Mouse (Mus musculus): ENCODE data around the gene Crebl2.
A peak's percentile ranks its signal among the peaks of the same experiment; 100 is the strongest.

The Crebl2 gene

GRCm38 (mm10) chr6:134820411-134820810 is 9.5 kb upstream of the Crebl2 start:
- DNase-seq (ENCODE audit: low spot score in 2 of 2): no peak

- peak; percentile 25 to 74 for DNase-seq (ENCODE audit: low spot score in 2 of 2)
Measured at GRCm38 (mm10) chr6:134822844-134823243, 7.1 kb upstream of the Crebl2 start.

- DNase-seq (ENCODE audit: low spot score in 2 of 2): no peak
Measured at GRCm38 (mm10) chr6:134830776-134831175, 822 bp downstream of the Crebl2 start.

- DNase-seq (ENCODE audit: low spot score in 2 of 2): no peak
Measured at GRCm38 (mm10) chr6:134834585-134835251, 4.8 kb downstream of the Crebl2 start.

- DNase-seq (ENCODE audit: low spot score in 2 of 2): no peak
Measured at GRCm38 (mm10) chr6:134838111-134838510, 8.2 kb downstream of the Crebl2 start.

- DNase-seq (ENCODE audit: low spot score in 2 of 2): no peak
Measured at GRCm38 (mm10) chr6:134840346-134840745, 10.4 kb downstream of the Crebl2 start.

- no peak for DNase-seq (ENCODE audit: low spot score in 2 of 2)
Measured at GRCm38 (mm10) chr6:134845726-134846125, 15.8 kb downstream of the Crebl2 start.

GRCm38 (mm10) chr6:134846308-134846707 is 16.4 kb downstream of the Crebl2 start:
- no peak for DNase-seq (ENCODE audit: low spot score in 2 of 2)

- DNase-seq (ENCODE audit: low spot score in 2 of 2): no peak
Measured at GRCm38 (mm10) chr6:134847550-134847949, 17.6 kb downstream of the Crebl2 start.

- DNase-seq (ENCODE audit: low spot score in 2 of 2): peak in 1 of 2 experiments; percentile 30
Measured at GRCm38 (mm10) chr6:134848197-134848890, 18.4 kb downstream of the Crebl2 start.

- no peak for DNase-seq (ENCODE audit: low spot score in 2 of 2)
Measured at GRCm38 (mm10) chr6:134849461-134849860, 19.5 kb downstream of the Crebl2 start.

- no peak for DNase-seq (ENCODE audit: low spot score in 2 of 2)
Measured at GRCm38 (mm10) chr6:134849985-134850384, 20.0 kb downstream of the Crebl2 start.

GRCm38 (mm10) chr6:134854782-134855181 is 24.8 kb downstream of the Crebl2 start:
- DNase-seq (ENCODE audit: low spot score in 2 of 2): no peak

GRCm38 (mm10) chr6:134855926-134856325 is 26.0 kb downstream of the Crebl2 start:
- DNase-seq (ENCODE audit: low spot score in 2 of 2): no peak

GRCm38 (mm10) chr6:134859021-134859420 is 29.1 kb downstream of the Crebl2 start:
- DNase-seq (ENCODE audit: low spot score in 2 of 2): no peak

GRCm38 (mm10) chr6:134860275-134860674 is 30.3 kb downstream of the Crebl2 start:
- DNase-seq (ENCODE audit: low spot score in 2 of 2): no peak

GRCm38 (mm10) chr6:134861386-134861785 is 31.4 kb downstream of the Crebl2 start:
- DNase-seq (ENCODE audit: low spot score in 2 of 2): peak in 1 of 2 experiments; percentile 54

- peak in 1 of 2 experiments; percentile 56 for DNase-seq (ENCODE audit: low spot score in 2 of 2)
Measured at GRCm38 (mm10) chr6:134862671-134863104, 32.7 kb downstream of the Crebl2 start.

GRCm38 (mm10) chr6:134863146-134863545 is 33.2 kb downstream of the Crebl2 start:
- DNase-seq (ENCODE audit: low spot score in 2 of 2): peak; percentile 86 to 98

GRCm38 (mm10) chr6:134866113-134866512 is 36.2 kb downstream of the Crebl2 start:
- peak in 1 of 2 experiments; percentile 50 for DNase-seq (ENCODE audit: low spot score in 2 of 2)

- no peak for DNase-seq (ENCODE audit: low spot score in 2 of 2)
Measured at GRCm38 (mm10) chr6:134867325-134867724, 37.4 kb downstream of the Crebl2 start.

GRCm38 (mm10) chr6:134870209-134870742 is 40.3 kb downstream of the Crebl2 start:
- DNase-seq (ENCODE audit: low spot score in 2 of 2): no peak

GRCm38 (mm10) chr6:134870887-134871286 is 40.9 kb downstream of the Crebl2 start:
- DNase-seq (ENCODE audit: low spot score in 2 of 2): no peak
